ENCODE assay signal across 14 mouse cellular contexts in the genomic region with DNA sequence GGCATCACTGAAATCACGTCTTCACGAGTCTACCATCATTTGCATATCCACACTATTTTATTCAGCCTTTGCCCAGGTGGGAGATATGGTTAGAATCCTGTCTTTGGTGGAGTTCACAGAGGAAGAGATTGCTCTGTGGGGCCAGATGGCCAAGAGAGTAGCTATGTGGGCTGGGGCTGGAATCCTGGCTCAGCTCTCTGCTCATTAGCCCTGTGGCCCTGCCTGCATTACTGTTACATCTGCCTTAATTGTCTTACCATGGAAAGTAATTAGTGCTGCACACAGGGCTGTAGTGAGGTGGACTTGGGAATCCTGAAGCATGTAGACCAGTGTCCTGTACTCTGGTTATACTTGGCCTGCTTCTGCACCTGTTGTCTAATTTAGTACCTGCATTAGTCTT. TPM values are rescaled to one million over a fixed set of nuclear protein-coding genes. Genes with fewer than 3 reads are reported as not detected.
DNase-seq lines count a peak whose midpoint lies in the region; ATAC-seq and TF ChIP-seq lines count a peak whose summit lies in the region.
"Had no signal": no experiment of that assay in that cellular context is flagged by ENCODE, and none has a peak within 500 bp of the region (broad histone marks: within the 10 kb centered on the region; RNA-seq: fewer than 3 reads in every experiment).

No protein-coding gene starts in this region.

- TF ChIP-seq POLR2A in kidney, adult 2 months (IDR thresholded peaks at IDR 0.05; ENCODE audit: low read depth, low read length) = no peak

- no peaks in the 10 kb centered on the region for H3K27me3 ChIP-seq in heart, embryonic 13.5 days (replicated peaks)
- H3K27me3 ChIP-seq in megakaryocyte, embryonic 14.5 days (replicated peaks) = no peaks in the 10 kb centered on the region
- no peaks in the 10 kb centered on the region for H3K27me3 ChIP-seq in kidney, adult 2 months (replicated peaks; ENCODE audit: control insufficient read depth, insufficient read depth, low read length)

- no peak for ATAC-seq in heart, embryonic 13.5 days (ENCODE audit: extremely low read depth, insufficient number of reproducible peaks, low FRiP score, low TSS enrichment)
- ATAC-seq in megakaryocyte, adult 5-6 weeks (ENCODE audit: poor library complexity, severe bottlenecking) = no peak
- ATAC-seq: CD4-positive, CD25-positive, alpha-beta regulatory T cell, adult 4 months had no signal

- WGBS in heart, embryonic 13.5 days = 72% methylated on average over 2 of the region's 2 CpGs
- 66% methylated on average over 2 of the region's 2 CpGs for WGBS in kidney, adult 2 months

- no peak for DNase-seq in heart, postnatal 4 days
- DNase-seq in cerebellum, postnatal 25 days = peak; percentile 62 to 69
- DNase-seq in retina, postnatal 1 day = peak; percentile 76
- no peak for DNase-seq in kidney, adult 2 months
- DNase-seq: heart, adult 11 months; kidney, adult 18-20 months; lung, adult 2 months; spleen, adult 18-20 months; thymus, postnatal 4 days had no signal

- H3K4me1 ChIP-seq in heart, embryonic 13.5 days = peaks cover 40% of the 10 kb centered on the region
- peaks cover 93% of the 10 kb centered on the region for H3K4me1 ChIP-seq in megakaryocyte, embryonic 14.5 days
- H3K4me1 ChIP-seq in kidney, adult 2 months (ENCODE audit: control insufficient read depth, insufficient read depth, low read length) = peaks cover 9% of the 10 kb centered on the region; the same call in 1 of the 2 replicates

- 0 out of 2 replicates have a peak overlapping the region, but pooled peaks have one; percentile 10 for H3K9ac ChIP-seq in heart, embryonic 13.5 days

- no peak overlapping the region for H3K4me3 ChIP-seq in heart, embryonic 13.5 days
- H3K4me3 ChIP-seq in megakaryocyte, embryonic 14.5 days (replicated peaks) = peak overlapping the region; percentile 64
- H3K4me3 ChIP-seq in kidney, adult 2 months (ENCODE audit: insufficient read depth, low read depth, low read length) = no peak overlapping the region
- H3K4me3 ChIP-seq: myocyte had no signal

- peaks cover 3% of the 10 kb centered on the region; the same call in 1 of the 2 replicates for H3K36me3 ChIP-seq in heart, embryonic 13.5 days
- H3K36me3 ChIP-seq in megakaryocyte, embryonic 14.5 days (replicated peaks; ENCODE audit: low read length) = peaks cover 85% of the 10 kb centered on the region
- no peaks in the 10 kb centered on the region for H3K36me3 ChIP-seq in kidney, adult 2 months (ENCODE audit: control insufficient read depth, insufficient read depth, low read length)

- no peak for TF ChIP-seq CTCF in kidney, adult 2 months (conservative IDR thresholded peaks at IDR 0.05; ENCODE audit: insufficient read depth, insufficient read length, low read depth, low read length)

- no peak overlapping the region for H3K4me2 ChIP-seq in heart, embryonic 13.5 days

- H3K27ac ChIP-seq in heart, embryonic 13.5 days (replicated peaks) = no peak overlapping the region
- H3K27ac ChIP-seq in kidney, adult 2 months (ENCODE audit: insufficient read depth, low read depth, low read length) = no peak overlapping the region

- no peaks in the 10 kb centered on the region for H3K9me3 ChIP-seq in heart, embryonic 13.5 days
- peaks cover 5% of the 10 kb centered on the region; the same call in 1 of the 2 replicates for H3K9me3 ChIP-seq in megakaryocyte, embryonic 14.5 days

RNA-seq across cellular contexts. Expression of gene Ssx2ip, which starts 7.6 kb away (rescaled TPM):
- 18.7 and 19.3 TPM in 2 replicates for polyA plus RNA-seq in heart, embryonic 13.5 days (2015; fragmentation: Nextera tagmentation; extraction: Ambion mirVana)
- total RNA-seq in heart, postnatal 4 days (2021) = 10 to 100 TPM; 18.6 to 21.0 TPM
- polyA plus RNA-seq in megakaryocyte, embryonic 14.5 days (2012; ENCODE audit: insufficient read depth, low replicate concordance) = 0.51 and 10.1 TPM in 2 replicates
- total RNA-seq in megakaryocyte, adult 5-6 weeks (2015) = 6.6 and 9.1 TPM in 2 replicates
- 12.8 and 15.1 TPM in 2 replicates for total RNA-seq in megakaryocyte, adult 5-6 weeks (2017)
- 7.3 and 8.0 TPM in 2 replicates for polyA plus RNA-seq in kidney, adult 2 months (2012; rRNA removed)

RNA-seq across cellular contexts. Expression of gene Ctbs, which starts 37.6 kb away (rescaled TPM):
- polyA plus RNA-seq in heart, embryonic 13.5 days (2015; fragmentation: Nextera tagmentation; extraction: Ambion mirVana) = 9.5 and 10.5 TPM in 2 replicates
- total RNA-seq in heart, postnatal 4 days (2021) = 1 to 10 TPM; 5.5 to 5.7 TPM
- 5.9 and 21.7 TPM in 2 replicates for polyA plus RNA-seq in megakaryocyte, embryonic 14.5 days (2012; ENCODE audit: insufficient read depth, low replicate concordance)
- 27.2 and 37.1 TPM in 2 replicates for total RNA-seq in megakaryocyte, adult 5-6 weeks (2015)
- 25.0 and 26.0 TPM in 2 replicates for total RNA-seq in megakaryocyte, adult 5-6 weeks (2017)
- 10.5 and 10.7 TPM in 2 replicates for polyA plus RNA-seq in kidney, adult 2 months (2012; rRNA removed)

Comparison
In these comparisons a context has a peak if more than half of its experiments do, and no peak if none do; other contexts are left out.
1. DNase-seq: peak in cerebellum, postnatal 25 days (2 of 2) and retina, postnatal 1 day (single experiment); none in heart, postnatal 4 days (single experiment) and kidney, adult 2 months (single experiment).